Mouse (Mus musculus) heart, embryonic 14.5 days (tissue): Measurements from ENCODE around the gene Gm49721. TPM values are rescaled to one million over a fixed set of nuclear protein-coding genes. Genes with fewer than 3 reads are reported as not detected.
"Not testable (repeated sequence)": the region's sequence is repeated elsewhere in the genome, so short reads cannot be mapped to it uniquely, and the experiment has no call there.

Experiments used
- ATAC-seq: fragments of 200-750 bp; cut with Nextera tagmentation; 2 replicates; pipeline ENCODE4 v1.8.0; 2017; ENCODE audit warnings: low read depth, moderate TSS enrichment; ENCODE audit not compliant: insufficient number of reproducible peaks, insufficient read depth, low FRiP score
- H3K27ac ChIP-seq, 2 experiments: fragments of 200-500 bp in 1 of 2; fragments of 300-500 bp in 1 of 2; sonication (generic) in 1 of 2; replicated peaks in 1 of 2; 2 replicates each; pipeline ENCODE4 v1.5.1; 2012 to 2014; ENCODE audit warnings: low read depth in 2 of 2, low read length in 2 of 2, control low read depth in 1 of 2, mild to moderate bottlenecking in 1 of 2, mixed read lengths in 1 of 2; ENCODE audit not compliant: control insufficient read depth in 1 of 2, insufficient read depth in 1 of 2
- H3K27me3 ChIP-seq: fragments of 300-500 bp; sonication (generic); 2 replicates; pipeline ENCODE4 v1.6.1; 2014; ENCODE audit warnings: mild to moderate bottlenecking, low read length, control low read depth; ENCODE audit not compliant: control insufficient read depth, insufficient read depth
- H3K36me3 ChIP-seq: fragments of 300-500 bp; sonication (generic); 2 replicates; pipeline ENCODE4 v1.6.1; 2014; ENCODE audit warnings: mild to moderate bottlenecking, control low read depth, low read length, mixed read lengths; ENCODE audit not compliant: control insufficient read depth, insufficient read depth
- H3K4me1 ChIP-seq, 2 experiments: fragments of 200-500 bp in 1 of 2; fragments of 300-500 bp in 1 of 2; sonication (generic) in 1 of 2; 2 replicates each; pipeline ENCODE4 v1.6.1; 2012 to 2014; ENCODE audit warnings: low read length in 2 of 2, control low read depth in 1 of 2, mixed read lengths in 1 of 2; ENCODE audit not compliant: control insufficient read depth in 2 of 2, insufficient read depth in 2 of 2
- H3K4me2 ChIP-seq: fragments of 300-500 bp; sonication (generic); 2 replicates; pipeline ENCODE4 v1.6.1; 2014; ENCODE audit warnings: mild to moderate bottlenecking, low read length
- H3K4me3 ChIP-seq, 2 experiments: fragments of 200-500 bp in 1 of 2; fragments of 300-500 bp in 1 of 2; sonication (generic) in 1 of 2; 2 replicates each; pipeline ENCODE4 v1.5.1; 2012 to 2014; ENCODE audit warnings: low read length in 2 of 2, mild to moderate bottlenecking in 2 of 2, control low read depth in 1 of 2, low read depth in 1 of 2, moderate library complexity in 1 of 2; ENCODE audit not compliant: control insufficient read depth in 1 of 2, insufficient read depth in 1 of 2
- H3K9ac ChIP-seq: fragments of 300-500 bp; sonication (generic); 2 replicates; pipeline ENCODE4 v1.6.1; 2014; ENCODE audit warnings: mild to moderate bottlenecking, low read length
- H3K9me3 ChIP-seq: fragments of 300-500 bp; sonication (generic); 2 replicates; pipeline ENCODE4 v1.6.1; 2016; ENCODE audit warnings: low read length, control low read depth; ENCODE audit not compliant: control insufficient read depth
- WGBS: fragments of 180-500 bp; shearing (Covaris S2); extraction: QIAGEN DNeasy Blood & Tissue Kit; methylation state at CpG from one replicate; pipeline ENCODE4 v1.1.7; 2014; 5-methylcytosine and 5-hydroxymethylcytosine counted together
- polyA plus RNA-seq: library from polyadenylated mRNA; unstranded; fragments of >200 nt; fragmentation: Nextera tagmentation; extraction: Ambion mirVana; gene quantifications from 2 replicates; pipeline ENCODE4 v1.2.1, GENCODE M21; 2014

Gm49721 gene
- polyA plus RNA-seq, 1 experiment from 2014 or later = not detected

DNA sequence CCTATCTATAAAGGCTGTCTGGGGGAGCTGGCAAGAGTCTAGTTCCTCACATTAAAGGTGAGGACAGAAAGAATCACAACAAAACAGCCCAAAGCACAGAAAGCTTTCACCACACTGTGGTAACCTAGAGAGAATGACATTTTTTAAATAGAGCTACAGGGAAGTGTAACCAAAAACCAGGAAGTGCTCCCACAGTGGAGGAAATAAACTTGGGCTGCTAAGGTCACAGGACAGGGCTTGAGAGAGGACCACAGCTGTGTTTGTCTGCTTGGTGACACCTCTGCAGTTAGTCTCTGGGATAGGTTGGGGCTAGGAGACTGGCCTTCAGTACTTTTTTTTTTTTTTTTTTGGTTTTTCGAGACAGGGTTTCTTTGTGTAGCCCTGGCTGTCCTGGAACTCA lies 11.0 kb upstream of the Gm49721 start:
- not testable (repeated sequence) for H3K9me3 ChIP-seq, H3K36me3 ChIP-seq, H3K4me3 ChIP-seq, H3K27me3 ChIP-seq, H3K4me1 ChIP-seq, H3K27ac ChIP-seq, ATAC-seq, H3K9ac ChIP-seq, H3K4me2 ChIP-seq
- WGBS = no CpG with 5 or more reads among the region's 1 CpGs

DNA sequence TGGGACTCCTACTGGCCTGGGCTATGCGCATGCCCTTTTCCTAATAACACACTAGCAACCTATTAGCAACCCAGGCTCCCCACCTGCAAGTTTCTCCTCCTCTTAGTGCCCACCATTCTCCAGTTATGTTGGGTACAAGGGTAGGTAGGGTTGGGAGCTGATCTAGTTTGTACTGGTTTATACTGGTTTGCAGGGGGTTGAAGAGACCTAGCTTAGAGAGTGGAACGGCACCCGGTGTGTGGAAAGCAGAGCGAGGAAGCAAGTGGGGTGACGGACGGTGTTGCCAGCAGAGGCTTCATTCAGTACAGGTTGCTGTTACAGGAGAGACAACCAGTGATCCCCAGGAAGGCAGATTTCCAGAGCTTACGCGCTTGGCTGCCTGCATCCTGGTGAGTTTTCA lies 8.4 kb upstream of the Gm49721 start, which contains the start of gene Rnaset2b:
Gene Rnaset2b, plus strand, starts transcription at position 301 of the 400 bp plus-strand sequence.
- H3K4me3 ChIP-seq, H3K4me2 ChIP-seq, H3K27ac ChIP-seq, H3K36me3 ChIP-seq, H3K4me1 ChIP-seq, H3K9me3 ChIP-seq, ATAC-seq, H3K9ac ChIP-seq, H3K27me3 ChIP-seq: not testable (repeated sequence)
- WGBS = no CpG with 5 or more reads among the region's 8 CpGs

DNA sequence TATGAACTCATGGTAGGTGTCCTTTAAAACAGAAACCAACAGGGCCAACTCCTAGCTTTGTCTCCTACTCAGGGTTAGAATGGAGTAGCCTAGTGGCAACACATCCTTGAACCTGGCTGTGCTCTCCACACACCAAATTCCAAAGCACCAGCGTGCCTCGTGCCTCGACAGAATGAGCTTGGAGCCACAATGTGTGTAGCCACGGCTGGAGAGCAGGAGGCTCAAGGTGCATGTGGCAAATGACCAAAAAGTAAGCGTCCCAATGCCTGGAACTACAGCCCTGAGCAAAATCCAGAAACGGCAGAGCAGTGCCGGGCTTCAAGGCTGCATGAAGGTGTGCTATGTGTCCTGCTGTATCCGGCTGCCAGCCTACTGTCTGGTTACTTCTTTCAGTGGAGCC lies 7.5 kb upstream of the Gm49721 start:
- H3K27ac ChIP-seq, H3K9ac ChIP-seq, H3K4me2 ChIP-seq, H3K9me3 ChIP-seq, H3K27me3 ChIP-seq, ATAC-seq, H3K4me1 ChIP-seq, H3K4me3 ChIP-seq, H3K36me3 ChIP-seq: not testable (repeated sequence)
- 76% methylated on average over 8 of the region's 8 CpGs for whole genome bisulfite sequencing

DNA sequence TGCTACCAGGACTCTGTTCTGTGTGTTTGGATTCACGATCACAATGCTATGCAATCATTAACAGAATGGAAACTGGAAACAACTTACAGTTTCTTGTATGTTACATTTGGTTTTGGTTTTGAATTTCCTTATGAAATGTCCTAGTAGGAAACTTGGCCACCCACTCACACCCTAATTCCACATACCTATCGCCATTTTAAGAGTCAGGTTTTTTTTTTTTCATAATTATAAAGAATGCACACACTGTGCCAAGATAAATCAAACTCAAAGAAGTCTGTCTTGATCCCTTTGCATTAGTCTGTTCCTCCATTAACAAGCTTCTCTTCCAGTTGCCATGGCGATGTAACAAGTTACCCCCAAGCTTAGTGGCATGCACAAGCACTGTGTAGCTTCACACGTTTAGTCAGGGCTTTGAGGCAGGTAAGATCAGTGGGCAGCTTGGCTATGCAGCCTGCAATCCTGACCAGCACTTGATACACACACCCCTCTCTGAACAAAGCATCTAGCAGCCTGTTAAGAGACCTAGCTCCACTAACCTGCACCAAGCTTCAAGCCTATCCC lies 5.8 kb upstream of the Gm49721 start:
- H3K4me3 ChIP-seq, H3K36me3 ChIP-seq, H3K4me2 ChIP-seq, H3K27me3 ChIP-seq, H3K9ac ChIP-seq, H3K9me3 ChIP-seq, ATAC-seq, H3K27ac ChIP-seq, H3K4me1 ChIP-seq: not testable (repeated sequence)
- 58% methylated on average over 4 of the region's 4 CpGs for WGBS

DNA sequence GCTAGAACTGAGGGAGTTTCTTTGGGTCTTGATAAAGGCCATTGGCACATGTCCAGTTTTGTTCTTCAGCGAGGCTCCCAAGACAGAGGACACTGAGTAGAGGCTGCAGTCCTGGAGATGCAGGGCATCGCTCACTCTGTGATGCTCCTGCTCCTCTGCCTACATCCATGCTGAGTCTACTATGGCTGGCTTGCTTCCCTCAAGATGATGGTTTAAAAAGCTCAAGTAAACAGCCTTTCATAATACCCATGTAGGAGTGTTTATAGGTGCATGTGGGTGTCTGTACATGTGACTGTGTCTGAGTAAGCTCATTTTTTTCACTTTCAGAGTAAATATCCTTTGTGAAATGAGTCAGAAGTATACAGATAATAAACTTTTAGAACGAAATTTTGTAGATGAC lies 3.7 kb upstream of the Gm49721 start:
- 39% methylated on average over 3 of the region's 3 CpGs for WGBS
- H3K4me2 ChIP-seq, H3K27ac ChIP-seq, H3K9me3 ChIP-seq, H3K4me3 ChIP-seq, H3K27me3 ChIP-seq, H3K4me1 ChIP-seq, H3K36me3 ChIP-seq, ATAC-seq, H3K9ac ChIP-seq: not testable (repeated sequence)

DNA sequence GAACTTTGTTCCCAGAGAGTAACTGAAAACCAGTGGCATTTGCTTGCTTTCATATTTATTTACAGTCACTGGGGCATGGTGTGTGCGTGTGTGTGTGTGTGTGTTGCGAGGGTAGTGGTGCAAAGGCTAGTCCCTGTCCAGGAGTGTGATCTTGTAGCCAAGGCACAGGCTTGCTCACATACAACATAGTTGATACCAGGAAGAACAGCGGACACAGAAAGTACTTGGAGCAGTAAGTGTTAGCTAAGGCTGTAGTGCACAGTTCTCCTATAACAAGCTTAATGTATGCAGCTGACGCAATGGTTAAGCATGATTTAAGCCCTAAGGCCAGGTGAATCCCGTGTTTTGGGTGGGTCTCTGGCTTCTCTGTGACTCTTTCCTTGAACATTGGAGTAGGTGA lies 676 bp downstream of the Gm49721 start:
- peak overlapping the region; percentile 57 for H3K4me2 ChIP-seq
- H3K36me3 ChIP-seq, H3K27me3 ChIP-seq, H3K9me3 ChIP-seq, H3K27ac ChIP-seq, ATAC-seq, H3K4me1 ChIP-seq: not testable (repeated sequence)
- H3K4me3 ChIP-seq = peak overlapping the region; percentile 52 to 68
- WGBS = 17% methylated on average over 5 of the region's 5 CpGs
- peak overlapping the region; percentile 78 for H3K9ac ChIP-seq

DNA sequence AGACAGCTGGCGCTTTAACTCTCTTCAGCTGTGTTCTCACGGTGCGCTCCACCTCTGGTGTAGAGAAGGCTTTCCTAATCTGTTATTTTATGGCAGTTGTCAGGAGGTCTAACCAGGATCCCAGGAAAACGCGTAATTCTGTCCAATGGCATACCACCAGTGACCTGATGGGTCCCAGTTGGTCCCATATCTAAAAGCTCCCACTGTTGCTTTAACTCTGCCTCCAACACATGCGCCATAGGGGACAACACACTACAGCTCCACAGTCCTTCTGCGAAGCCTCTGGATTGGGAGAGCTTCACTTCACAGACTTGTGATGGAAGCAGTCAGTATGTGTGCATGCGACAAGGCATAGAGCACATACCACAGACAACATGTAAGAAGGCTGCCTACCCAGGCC lies 1.4 kb downstream of the Gm49721 start:
- H3K27me3 ChIP-seq, H3K4me3 ChIP-seq, H3K9ac ChIP-seq, H3K27ac ChIP-seq, ATAC-seq, H3K36me3 ChIP-seq, H3K4me1 ChIP-seq, H3K9me3 ChIP-seq, H3K4me2 ChIP-seq: not testable (repeated sequence)
- 95% methylated on average over 5 of the region's 8 CpGs for WGBS

DNA sequence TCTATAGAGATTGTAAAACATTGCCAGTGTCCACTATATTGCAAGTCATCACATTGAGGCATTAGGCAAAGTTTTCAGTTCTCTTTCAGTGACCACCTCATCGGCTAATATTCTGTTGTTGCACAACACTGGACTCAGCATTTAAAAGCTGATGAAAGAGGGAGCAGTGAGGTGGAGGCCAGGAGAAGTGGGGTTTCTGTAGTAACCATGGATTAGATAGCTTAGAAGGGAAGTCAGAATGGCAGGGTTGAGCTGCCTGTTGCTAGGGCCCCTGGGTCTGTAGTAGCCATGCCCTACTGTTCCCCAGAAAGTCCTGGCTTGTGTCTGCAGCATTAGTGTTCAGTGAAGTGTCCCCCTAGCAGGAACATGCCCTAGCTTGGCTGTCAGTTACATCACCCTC lies 7.4 kb downstream of the Gm49721 start:
- not testable (repeated sequence) for H3K4me1 ChIP-seq, H3K9ac ChIP-seq, H3K27ac ChIP-seq, H3K4me2 ChIP-seq, H3K36me3 ChIP-seq, H3K4me3 ChIP-seq, ATAC-seq, H3K27me3 ChIP-seq, H3K9me3 ChIP-seq
- WGBS = 93% methylated on average over 1 of the region's 1 CpGs
